Mouse (Mus musculus) fibroblast of lung, adult 2 months (primary cell): ENCODE results near the gene Gm13057.
"Not testable (repeated sequence)": the region's sequence is repeated elsewhere in the genome, so short reads cannot be mapped to it uniquely, and the experiment has no call there.

Experiments
- DNase-seq: peaks from one replicate; pipeline ENCODE4 v3.0.0-alpha.2; 2011; ENCODE audit warnings: low read depth

Gene Gm13057

GRCm38 (mm10) chr4:143551400-143551799 lies at the start of gene Gm13057, which contains the start of gene BC080695:
Gene Gm13057 (plus strand): TSS chr4:143551709.
Gene BC080695 (plus strand): TSS chr4:143551700.
- DNase-seq, result not testable (repeated sequence)

DNA sequence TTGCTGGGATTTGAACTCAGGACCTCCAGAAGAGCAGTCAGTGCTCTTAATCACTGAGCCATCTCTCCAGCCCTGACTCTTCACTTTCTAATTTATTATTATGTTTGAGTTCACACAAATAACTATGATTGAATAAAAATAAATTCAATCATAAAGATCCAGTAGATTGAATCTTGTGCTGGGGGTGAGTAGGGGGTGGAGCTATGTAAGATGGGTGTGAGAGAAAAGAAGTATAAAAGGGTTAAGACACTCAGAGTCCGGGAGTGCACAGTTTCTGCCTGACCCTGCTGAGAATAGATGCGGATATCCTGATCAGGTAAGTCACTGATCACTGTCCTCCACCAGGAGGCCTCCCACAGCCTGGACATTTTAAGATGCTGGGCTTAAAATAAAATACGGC lies 40.5 kb upstream of the Gm13057 start, which contains the start of gene Gm13043:
Gene Gm13043 (plus strand): TSS at position 301 of the 400 bp plus-strand sequence.
- no peak for DNase-seq

GRCm38 (mm10) chr4:143535654-143536053 lies 15.9 kb upstream of the Gm13057 start, which contains the start of gene Gm13040:
Gene Gm13040 (plus strand): TSS chr4:143535954.
- DNase-seq, result not testable (repeated sequence)
